Mouse (Mus musculus) MEL (cell line): Measurements from ENCODE around the gene Rnf167. TPM values are rescaled to one million over a fixed set of nuclear protein-coding genes. Genes with fewer than 3 reads are reported as not detected.

Experiments used
- DNase-seq: peaks from one replicate; pipeline ENCODE4 v3.0.0; 2011; ENCODE audit warnings: low read depth, low spot score
- H3K27ac ChIP-seq: 2 replicates; pipeline ENCODE4 v1.5.1; 2012; ENCODE audit warnings: low read depth, mild to moderate bottlenecking, control low read depth, low read length, moderate library complexity; ENCODE audit not compliant: control insufficient read depth
- H3K27me3 ChIP-seq, 2 experiments: fragments of 150-350 bp in 1 of 2; sonication (generic) in 1 of 2; 2 replicates each; pipeline ENCODE4 v1.6.1; 2012; ENCODE audit warnings: low read length in 2 of 2, mild to moderate bottlenecking in 2 of 2, improper control_type of control experiment in 1 of 2, moderate library complexity in 1 of 2; ENCODE audit not compliant: insufficient read depth in 2 of 2, control insufficient read depth in 1 of 2
- H3K36me3 ChIP-seq, 2 experiments: 2 replicates each; pipeline ENCODE4 v1.6.1; 2012 to 2014; ENCODE audit warnings: low read length in 2 of 2, improper control_type of control experiment in 1 of 2, inconsistent platforms in 1 of 2, mild to moderate bottlenecking in 1 of 2; ENCODE audit not compliant: insufficient read depth in 2 of 2, control insufficient read depth in 1 of 2
- H3K4me1 ChIP-seq, 2 experiments: fragments of 150-350 bp in 1 of 2; sonication (generic) in 1 of 2; 2 replicates each; pipeline ENCODE4 v1.6.1; 2012; ENCODE audit warnings: low read length in 2 of 2, improper control_type of control experiment in 1 of 2, mild to moderate bottlenecking in 1 of 2; ENCODE audit not compliant: insufficient read depth in 2 of 2, control insufficient read depth in 1 of 2
- H3K4me3 ChIP-seq, 2 experiments: fragments of 150-350 bp in 1 of 2; sonication (generic) in 1 of 2; 2 replicates each; pipeline ENCODE4 v1.5.1; 2012; ENCODE audit warnings: low read depth in 2 of 2, low read length in 2 of 2, mild to moderate bottlenecking in 2 of 2, moderate library complexity in 2 of 2, control low read depth in 1 of 2, improper control_type of control experiment in 1 of 2; ENCODE audit not compliant: control insufficient read depth in 1 of 2, insufficient read depth in 1 of 2
- H3K79me2 ChIP-seq: 2 replicates; pipeline ENCODE4 v1.6.1; 2012; ENCODE audit warnings: mild to moderate bottlenecking, low read length, moderate library complexity; ENCODE audit not compliant: control insufficient read depth, poor library complexity, insufficient read depth
- H3K9ac ChIP-seq: 2 replicates; pipeline ENCODE4 v1.6.1; 2012; ENCODE audit warnings: low read depth, mild to moderate bottlenecking, control low read depth, low read length, moderate library complexity; ENCODE audit not compliant: control insufficient read depth, poor library complexity, severe bottlenecking
- H3K9me3 ChIP-seq: fragments of 150-350 bp; sonication (generic); replicated peaks from 2 replicates; pipeline ENCODE4 v1.6.1; 2012; ENCODE audit warnings: mild to moderate bottlenecking, low read length, improper control_type of control experiment, moderate library complexity; ENCODE audit not compliant: insufficient read depth
- CHD2 ChIP-seq: IDR thresholded peaks from 2 replicates; pipeline ENCODE4 v1.6.1; 2011; ENCODE audit warnings: low read length, improper control_type of control experiment
- CTCF ChIP-seq, 3 experiments: IDR thresholded peaks in 2 of 3; conservative IDR thresholded peaks in 1 of 3; 2 replicates each; pipeline ENCODE4 v1.5.1; 2011 to 2012; ENCODE audit warnings: low read length in 3 of 3, low read depth in 2 of 3, mild to moderate bottlenecking in 2 of 3, improper control_type of control experiment in 1 of 3, inconsistent platforms in 1 of 3, mixed read lengths in 1 of 3, moderate library complexity in 1 of 3; ENCODE audit not compliant: control insufficient read depth in 1 of 3, insufficient read depth in 1 of 3, poor library complexity in 1 of 3, severe bottlenecking in 1 of 3
- E2F4 ChIP-seq: IDR thresholded peaks from 2 replicates; pipeline ENCODE4 v1.6.1; 2011; ENCODE audit warnings: low read depth, low read length, improper control_type of control experiment, borderline replicate concordance
- ETS1 ChIP-seq: IDR thresholded peaks from 2 replicates; pipeline ENCODE4 v1.6.1; 2012; ENCODE audit warnings: low read depth, mild to moderate bottlenecking, inconsistent platforms, low read length, improper control_type of control experiment, moderate library complexity
- GABPA ChIP-seq: IDR thresholded peaks from 2 replicates; pipeline ENCODE4 v1.6.1; 2012; ENCODE audit warnings: low read depth, mild to moderate bottlenecking, inconsistent platforms, low read length, improper control_type of control experiment, moderate library complexity
- HCFC1 ChIP-seq: IDR thresholded peaks from 2 replicates; pipeline ENCODE4 v1.6.1; 2012; ENCODE audit warnings: low read depth, mild to moderate bottlenecking, inconsistent platforms, low read length, improper control_type of control experiment, moderate library complexity
- JUND ChIP-seq: IDR thresholded peaks from 2 replicates; pipeline ENCODE4 v1.6.1; 2011; ENCODE audit warnings: low read depth, mild to moderate bottlenecking, improper control_type of control experiment, low read length
- KAT2A ChIP-seq: conservative IDR thresholded peaks from 2 replicates; pipeline ENCODE4 v1.6.1; 2012; ENCODE audit warnings: low read depth, low read length, improper control_type of control experiment, inconsistent platforms
- MAFK ChIP-seq: IDR thresholded peaks from 2 replicates; pipeline ENCODE4 v1.6.1; 2011; ENCODE audit warnings: low read depth, mild to moderate bottlenecking, low read length, improper control_type of control experiment, borderline replicate concordance
- MAX ChIP-seq: IDR thresholded peaks from 2 replicates; pipeline ENCODE4 v1.6.1; 2011; ENCODE audit warnings: low read length, improper control_type of control experiment
- MAZ ChIP-seq: IDR thresholded peaks from 2 replicates; pipeline ENCODE4 v1.6.1; 2012; ENCODE audit warnings: low read depth, mild to moderate bottlenecking, inconsistent platforms, low read length, improper control_type of control experiment
- MEF2A ChIP-seq: IDR thresholded peaks from 2 replicates; pipeline ENCODE4 v1.6.1; 2014; ENCODE audit warnings: low read depth, mild to moderate bottlenecking, inconsistent platforms, low read length, improper control_type of control experiment; ENCODE audit not compliant: poor library complexity, insufficient replicate concordance, severe bottlenecking; ENCODE audit errors: extremely low read depth
- MYC ChIP-seq: IDR thresholded peaks from 2 replicates; pipeline ENCODE4 v1.6.1; 2011; ENCODE audit warnings: low read depth, mild to moderate bottlenecking, low read length, improper control_type of control experiment, moderate library complexity
- NELFE ChIP-seq: IDR thresholded peaks from 2 replicates; pipeline ENCODE4 v1.6.1; 2011; ENCODE audit warnings: low read depth, low read length, improper control_type of control experiment
- NRF1 ChIP-seq: IDR thresholded peaks from 2 replicates; pipeline ENCODE4 v1.6.1; 2014; ENCODE audit warnings: low read depth, mild to moderate bottlenecking, inconsistent platforms, low read length, improper control_type of control experiment, moderate library complexity; ENCODE audit not compliant: poor library complexity, insufficient read depth, severe bottlenecking
- POLR2A ChIP-seq, 2 experiments: IDR thresholded peaks; 2 replicates each; pipeline ENCODE4 v1.6.1; 2011 to 2012; ENCODE audit warnings: low read length in 2 of 2, mild to moderate bottlenecking in 2 of 2, control low read depth in 1 of 2, improper control_type of control experiment in 1 of 2, low read depth in 1 of 2, moderate library complexity in 1 of 2; ENCODE audit not compliant: control insufficient read depth in 1 of 2, insufficient read depth in 1 of 2, poor library complexity in 1 of 2
- RCOR1 ChIP-seq: IDR thresholded peaks from 2 replicates; pipeline ENCODE4 v1.6.1; 2012; ENCODE audit warnings: low read depth, mild to moderate bottlenecking, inconsistent platforms, low read length, improper control_type of control experiment
- SIN3A ChIP-seq: IDR thresholded peaks from 2 replicates; pipeline ENCODE4 v1.6.1; 2012; ENCODE audit warnings: low read length, improper control_type of control experiment, inconsistent platforms
- SMC3 ChIP-seq: IDR thresholded peaks from 2 replicates; pipeline ENCODE4 v1.6.1; 2011; ENCODE audit warnings: low read depth, low read length, improper control_type of control experiment
- TBP ChIP-seq: IDR thresholded peaks from 2 replicates; pipeline ENCODE4 v1.8.0; 2011; ENCODE audit warnings: low read depth, low read length, improper control_type of control experiment
- TCF12 ChIP-seq: IDR thresholded peaks from 2 replicates; pipeline ENCODE4 v1.6.1; 2014; ENCODE audit warnings: low read depth, mild to moderate bottlenecking, inconsistent platforms, low read length, improper control_type of control experiment, moderate library complexity
- UBTF ChIP-seq: IDR thresholded peaks from 2 replicates; pipeline ENCODE4 v1.6.1; 2012; ENCODE audit warnings: low read depth, mild to moderate bottlenecking, inconsistent platforms, low read length, improper control_type of control experiment, moderate library complexity, borderline replicate concordance; ENCODE audit not compliant: insufficient read depth
- USF1 ChIP-seq: IDR thresholded peaks from 2 replicates; pipeline ENCODE4 v1.6.1; 2014; ENCODE audit warnings: low read depth, mild to moderate bottlenecking, inconsistent platforms, low read length, improper control_type of control experiment, moderate library complexity
- USF2 ChIP-seq, 2 experiments: IDR thresholded peaks; 2 replicates each; pipeline ENCODE4 v1.6.1; 2011 to 2012; ENCODE audit warnings: improper control_type of control experiment in 2 of 2, low read length in 2 of 2, borderline replicate concordance in 1 of 2, inconsistent platforms in 1 of 2, low read depth in 1 of 2, mild to moderate bottlenecking in 1 of 2; ENCODE audit not compliant: insufficient read depth in 1 of 2
- ZC3H11A ChIP-seq: IDR thresholded peaks from 2 replicates; pipeline ENCODE4 v1.6.1; 2012; ENCODE audit warnings: low read depth, mild to moderate bottlenecking, inconsistent platforms, low read length, improper control_type of control experiment
- ZKSCAN1 ChIP-seq: IDR thresholded peaks from 2 replicates; pipeline ENCODE4 v1.6.1; 2012; ENCODE audit warnings: low read depth, mild to moderate bottlenecking, inconsistent platforms, low read length, improper control_type of control experiment, moderate library complexity
- ZMIZ1 ChIP-seq: IDR thresholded peaks from 2 replicates; pipeline ENCODE4 v1.6.1; 2012; ENCODE audit warnings: low read depth, mild to moderate bottlenecking, inconsistent platforms, low read length, improper control_type of control experiment, moderate library complexity
- ZNF384 ChIP-seq: IDR thresholded peaks from 2 replicates; pipeline ENCODE4 v1.6.1; 2012; ENCODE audit warnings: low read depth, mild to moderate bottlenecking, inconsistent platforms, low read length, improper control_type of control experiment
- polyA plus RNA-seq, 2 experiments: library from polyadenylated mRNA; stranded (reverse) in 1 of 2; unstranded in 1 of 2; fragments of >175 nt in 1 of 2; fragments of >200 nt in 1 of 2; gene quantifications; 2 replicates each; pipeline versions ENCODE4 v1.2.1 to v1.2.4; 2012; ENCODE audit warnings: low replicate concordance in 2 of 2, low read depth in 1 of 2; ENCODE audit not compliant: insufficient read length in 2 of 2, insufficient read depth in 1 of 2, missing spikeins in 1 of 2
- total RNA-seq: library from RNA; depleted of rRNA; stranded (reverse); fragments of 300-350 nt; gene quantifications from 2 replicates; pipeline ENCODE4 v1.2.3, GENCODE M21; 2012

The Rnf167 gene
- total and polyA plus RNA-seq, 3 experiments: 31.4 to 44.4 TPM; not detected in 1

DNA sequence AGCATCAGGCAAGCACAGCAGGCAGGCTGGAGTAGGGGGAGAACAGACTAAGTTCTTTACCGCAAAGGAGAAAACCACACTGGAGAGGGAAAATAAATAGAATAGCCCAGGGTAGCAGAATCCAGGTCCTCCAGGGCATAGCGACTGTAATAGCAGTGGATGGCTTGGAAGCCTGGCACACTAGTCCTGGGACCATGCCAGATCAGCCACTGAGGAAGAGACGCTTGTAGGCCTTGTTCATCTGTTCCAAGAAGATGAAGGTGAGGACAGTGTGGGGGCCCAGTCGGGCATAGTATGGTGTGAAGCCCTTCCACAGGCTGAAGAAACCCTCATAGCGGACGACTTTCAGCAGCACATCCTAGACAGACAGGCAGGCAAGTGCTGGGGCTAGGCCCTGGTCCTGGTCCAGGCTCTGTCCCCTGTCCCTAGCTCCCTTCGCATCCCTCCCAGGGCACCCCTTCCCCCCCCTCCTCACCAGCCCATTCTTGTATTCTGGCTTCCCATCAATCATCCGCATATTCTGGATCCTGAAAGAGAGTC, 2.4 kb upstream of the Rnf167 start:
- Histone ChIP-seq H3K36me3 (peaks cover 5 to 35% of the 10 kb centered on the region in 2 experiments), H3K9ac (no peak overlapping the region), H3K4me1 (peaks cover 6 to 41% of the 10 kb centered on the region in 2 experiments), H3K79me2 (peaks cover 50% of the 10 kb centered on the region), H3K4me3 (no peak overlapping the region), H3K9me3 (no peaks in the 10 kb centered on the region), H3K27ac (no peak overlapping the region), H3K27me3 (no peaks in the 10 kb centered on the region)
- DNase-seq: no peak
- no peak for TF ChIP-seq CHD2
- TF ChIP-seq USF2 (IDR thresholded peaks at IDR 0.05; ENCODE audit: borderline replicate concordance in 1 of 2, insufficient read depth in 1 of 2, low read depth in 1 of 2, low read length in 2 of 2): no peak
- no peak for TF ChIP-seq NELFE
- TF ChIP-seq MAX: no peak
- TF ChIP-seq JUND: no peak
- TF ChIP-seq NRF1: no peak
- TF ChIP-seq HCFC1: no peak
- no peak for TF ChIP-seq SMC3
- no peak for TF ChIP-seq GABPA
- TF ChIP-seq KAT2A: no peak
- no peak for TF ChIP-seq ETS1
- TF ChIP-seq POLR2A (IDR thresholded peaks at IDR 0.05; ENCODE audit: control insufficient read depth in 1 of 2, insufficient read depth in 1 of 2, low read depth in 1 of 2, low read length in 2 of 2, poor library complexity in 1 of 2): no peak
- no peak for TF ChIP-seq TCF12
- no peak for TF ChIP-seq RCOR1
- TF ChIP-seq ZNF384: no peak
- TF ChIP-seq TBP: no peak
- no peak for TF ChIP-seq ZMIZ1
- TF ChIP-seq UBTF: no peak
- no peak for TF ChIP-seq MAFK

DNA sequence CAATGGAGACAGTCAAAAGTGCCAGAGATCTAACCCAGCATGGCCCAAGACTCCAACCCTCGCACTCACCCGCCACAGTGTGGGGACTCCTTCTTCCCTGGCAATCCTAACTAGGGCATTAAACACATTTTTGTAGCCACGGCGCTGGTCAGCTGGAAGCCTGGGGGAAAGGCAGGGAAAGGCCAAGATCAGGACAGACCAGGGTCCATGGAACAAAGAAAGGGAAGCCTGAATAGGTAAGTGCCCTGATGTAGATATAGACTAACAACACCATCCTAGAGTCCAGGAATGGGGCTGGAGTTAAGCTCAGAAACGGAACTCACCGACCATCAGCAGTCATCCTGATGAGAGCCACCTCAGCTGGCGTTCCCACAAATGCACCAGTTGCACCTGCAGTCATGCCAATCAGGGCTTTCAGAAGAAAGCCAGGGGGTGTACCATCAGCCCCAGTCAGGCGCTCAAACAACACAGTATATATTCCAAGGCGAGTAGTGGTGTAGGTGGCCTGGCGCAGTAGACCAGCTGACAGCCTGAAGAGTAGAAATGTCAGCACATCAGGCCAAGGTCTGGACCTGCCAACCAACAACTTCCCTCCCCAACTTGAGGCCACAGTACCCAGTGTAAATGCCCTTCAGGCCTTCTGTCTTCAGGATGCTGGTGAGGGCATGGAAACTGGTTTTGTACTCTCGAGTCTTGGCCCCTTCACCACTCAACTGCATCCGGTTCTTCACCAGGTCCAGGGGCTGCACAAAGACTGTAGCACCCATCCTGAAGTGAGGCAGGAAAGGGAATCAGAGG, 1.4 kb upstream of the Rnf167 start:
- Histone ChIP-seq H3K79me2 (peaks cover 47% of the 10 kb centered on the region), H3K9me3 (no peaks in the 10 kb centered on the region), H3K4me3 (peak overlapping the region; percentile 56 to 70), H3K27ac (no peak overlapping the region), H3K4me1 (peaks cover 10 to 40% of the 10 kb centered on the region in 2 experiments), H3K36me3 (peaks cover 9 to 36% of the 10 kb centered on the region in 2 experiments), H3K27me3 (no peaks in the 10 kb centered on the region), H3K9ac (peak overlapping the region; percentile 80)
- no peak for DNase-seq
- TF ChIP-seq NRF1: no peak
- TF ChIP-seq E2F4: no peak
- TF ChIP-seq NELFE: no peak
- no peak for TF ChIP-seq CHD2
- TF ChIP-seq ZKSCAN1: no peak
- TF ChIP-seq HCFC1: no peak
- TF ChIP-seq SIN3A: no peak
- TF ChIP-seq MAZ: no peak
- TF ChIP-seq KAT2A: no peak
- TF ChIP-seq MAX: no peak
- no peak for TF ChIP-seq RCOR1
- TF ChIP-seq MEF2A: no peak
- TF ChIP-seq ZNF384: no peak
- TF ChIP-seq MYC: no peak
- no peak for TF ChIP-seq MAFK
- TF ChIP-seq CTCF (IDR thresholded peaks at IDR 0.05 in 2 of 3, conservative IDR thresholded peaks at IDR 0.05 in 1 of 3; ENCODE audit: control insufficient read depth in 1 of 3, insufficient read depth in 1 of 3, low read depth in 2 of 3, low read length in 3 of 3, poor library complexity in 1 of 3, severe bottlenecking in 1 of 3): no peak
- no peak for TF ChIP-seq ZMIZ1
- no peak for TF ChIP-seq ZC3H11A
- no peak for TF ChIP-seq USF1
- TF ChIP-seq ETS1: no peak
